Mouse (Mus musculus): ENCODE measurements at regions not wholly inside any gene's neighbourhood (a gene's known extent, or its start where the extent isn't known, plus 50 kb on each side); places are given as distances from the start of the nearest gene placed in this dataset.
"Not testable (repeated sequence)": the region's sequence is repeated elsewhere in the genome, so short reads cannot be mapped to it uniquely, and the experiment has no call there.

DNA sequence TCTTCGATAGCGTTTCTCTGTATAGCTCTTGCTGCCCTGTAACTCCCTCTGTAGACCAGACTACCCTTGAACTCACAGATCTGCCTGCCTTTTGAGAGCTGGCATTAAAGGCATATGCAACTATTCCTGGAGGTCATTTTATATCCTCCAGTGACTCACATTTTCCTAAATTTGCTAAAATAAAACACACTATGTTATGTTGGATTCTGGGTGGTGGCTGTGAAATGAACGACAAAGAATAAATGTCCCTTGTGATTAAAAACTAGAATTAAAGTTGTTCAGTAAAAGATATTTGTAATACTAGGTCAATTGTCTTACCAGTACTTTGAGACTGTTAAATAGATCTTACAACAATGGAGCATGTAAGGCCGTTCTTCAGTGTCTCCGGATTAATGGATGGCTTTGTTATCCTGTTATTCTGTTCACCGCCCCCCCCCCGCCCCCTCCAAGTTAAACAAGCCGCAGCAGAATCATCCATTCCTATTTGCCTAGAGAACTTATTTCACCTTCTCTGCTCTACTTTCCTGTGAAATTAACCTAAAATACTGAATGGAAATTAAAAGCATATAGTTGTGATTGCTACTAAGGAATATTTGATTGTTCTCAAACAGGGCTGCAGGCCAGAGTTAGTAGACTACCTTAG is 240.4 kb downstream of the Mef2c start:
- no peak for DNase-seq

DNA sequence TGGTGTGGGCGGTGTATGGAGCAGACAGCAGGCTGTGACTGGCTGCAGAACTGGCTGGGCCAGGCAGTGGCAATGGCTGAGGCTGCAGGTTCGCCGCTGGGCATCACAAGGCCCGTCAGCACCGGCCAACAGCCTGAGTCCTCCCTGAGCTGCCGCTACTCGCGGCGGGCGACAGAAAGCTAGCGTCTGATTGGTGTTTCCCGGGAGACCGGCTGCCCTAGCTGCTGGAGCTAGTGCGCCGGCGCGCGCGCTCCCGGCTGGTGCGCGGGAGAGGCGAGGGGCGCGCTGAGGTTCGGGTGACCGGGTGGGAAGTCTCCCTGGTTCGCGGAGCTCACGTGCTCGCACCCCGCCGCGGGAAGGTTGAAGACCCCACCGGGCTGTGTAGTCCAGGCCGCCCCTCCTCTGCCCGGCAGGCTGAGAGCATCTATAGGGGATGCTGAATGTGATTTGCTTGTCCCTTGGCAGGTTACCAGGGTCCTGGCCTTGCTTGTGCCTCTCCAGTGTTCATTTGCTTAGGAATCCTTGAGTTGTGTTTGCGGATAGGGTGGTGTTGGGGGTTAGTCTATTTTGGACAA is 241.2 kb downstream of the Mef2c start:
- no peak for DNase-seq

GRCm38 (mm10) chr13:83745961-83746360 is 242.1 kb downstream of the Mef2c start:
- no peak for DNase-seq

DNA sequence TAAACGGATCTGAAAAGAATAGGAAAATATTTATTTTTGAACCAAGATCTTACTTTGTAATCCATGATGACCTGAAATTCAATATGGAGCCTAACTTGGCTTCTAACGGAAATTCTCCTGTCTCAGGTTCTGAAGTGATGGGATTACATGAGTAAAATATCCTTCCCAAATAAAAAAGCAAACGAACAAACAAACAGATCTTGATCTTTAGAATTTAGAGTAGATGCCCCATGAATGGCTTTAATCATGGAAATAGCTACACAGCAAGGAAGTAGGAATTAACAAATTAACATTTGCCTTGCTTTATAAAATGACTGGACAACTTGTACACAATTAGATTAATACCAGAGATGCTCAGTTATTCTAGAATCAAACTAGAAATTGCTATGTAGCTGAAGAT is 243.8 kb downstream of the Mef2c start:
- DNase-seq, result no peak

DNA sequence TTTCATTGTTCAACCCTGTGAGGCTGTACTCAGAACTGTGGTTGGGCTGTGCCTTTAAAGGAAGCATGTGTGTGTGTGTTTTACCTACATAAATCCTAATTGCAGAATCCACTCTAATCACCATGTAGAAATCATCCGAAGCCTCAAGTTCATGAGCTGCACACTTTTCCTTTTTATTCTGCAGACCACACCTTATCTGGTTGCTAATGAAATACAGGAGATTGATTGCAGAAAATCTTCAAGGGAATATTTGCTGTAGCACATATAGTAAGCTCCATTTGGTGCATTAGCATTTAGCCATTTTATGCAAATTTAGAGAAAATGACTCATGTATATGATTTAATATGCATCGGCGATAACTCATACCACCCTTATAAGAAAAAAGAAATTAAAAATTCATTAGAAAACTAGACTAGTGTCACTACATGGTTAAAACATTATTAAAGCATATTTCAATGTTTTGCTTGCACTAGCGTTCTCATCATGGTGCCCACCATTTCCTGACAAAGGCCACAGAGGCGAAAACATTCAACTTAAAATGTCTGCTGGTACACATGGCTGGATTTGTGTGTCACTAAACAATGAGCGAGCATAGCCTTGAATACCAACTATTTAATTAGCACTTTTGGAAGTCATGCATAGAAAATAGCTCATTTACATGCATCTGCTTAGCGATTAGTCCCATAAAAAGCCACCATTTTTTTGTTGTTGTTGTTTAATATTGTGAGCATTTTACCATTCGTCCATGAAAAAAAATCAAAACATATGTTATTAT is 245.7 kb downstream of the Mef2c start:
- no peak for DNase-seq

- DNase-seq, result no peak
Observed at GRCm38 (mm10) chr13:83750437-83750836, 246.6 kb downstream of the Mef2c start.

GRCm38 (mm10) chr13:83760387-83761170 is 256.7 kb downstream of the Mef2c start:
- no peak for DNase-seq

- no peak for DNase-seq
Observed at GRCm38 (mm10) chr13:83762484-83762883, 258.6 kb downstream of the Mef2c start.

- DNase-seq, result not testable (repeated sequence)
Observed at GRCm38 (mm10) chr13:83763288-83763687, 259.5 kb downstream of the Mef2c start.

GRCm38 (mm10) chr13:83785643-83786042 is 281.8 kb downstream of the Mef2c start:
- DNase-seq, result no peak

DNA sequence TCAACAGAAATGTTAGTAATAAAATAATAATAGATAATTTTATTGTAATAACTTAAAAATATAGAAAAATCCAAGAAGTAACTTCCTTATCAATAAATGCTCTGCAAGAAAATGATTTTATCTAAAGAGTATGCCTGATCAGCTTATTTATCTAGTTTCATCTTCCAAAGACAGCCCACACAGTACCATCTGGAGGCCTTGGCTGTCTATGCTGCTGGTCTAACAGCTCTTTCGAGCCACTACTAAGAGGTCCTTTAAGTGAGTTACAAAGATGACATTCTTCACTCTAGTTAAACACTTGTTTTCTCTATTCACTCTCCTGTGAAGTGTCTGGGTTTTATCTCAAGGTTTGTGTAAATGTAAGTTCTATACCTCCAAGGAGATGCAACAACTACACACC is 305.7 kb downstream of the Mef2c start:
- no peak for DNase-seq

DNA sequence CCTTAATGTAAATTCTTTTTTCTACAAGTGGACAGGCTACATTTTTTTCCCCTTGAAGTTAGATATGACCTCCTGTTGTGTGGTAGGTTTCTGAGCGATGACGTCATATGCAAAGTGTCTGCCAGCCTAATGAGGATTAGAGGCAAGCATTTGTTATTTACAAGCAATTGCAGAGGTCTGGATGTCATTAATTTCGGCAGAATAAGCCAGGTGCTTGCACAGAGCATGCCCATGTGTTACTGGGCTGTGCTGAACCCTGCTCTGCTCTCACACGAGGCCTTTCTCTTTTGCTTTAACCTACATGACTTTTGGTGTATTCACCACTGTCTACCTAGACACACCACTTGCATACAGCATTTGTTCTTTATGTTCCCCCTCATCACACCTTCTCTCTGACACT is 316.5 kb downstream of the Mef2c start:
- DNase-seq, result no peak

- no peak for DNase-seq
Observed at GRCm38 (mm10) chr13:83820721-83821120, 316.9 kb downstream of the Mef2c start.

GRCm38 (mm10) chr13:83824926-83825325 is 321.1 kb downstream of the Mef2c start:
- DNase-seq, result no peak

- DNase-seq, result no peak
Observed at GRCm38 (mm10) chr13:83826841-83827463, 323.1 kb downstream of the Mef2c start.

GRCm38 (mm10) chr13:83865932-83866685 is 356.0 kb upstream of the Tmem161b start:
- DNase-seq, result no peak

DNA sequence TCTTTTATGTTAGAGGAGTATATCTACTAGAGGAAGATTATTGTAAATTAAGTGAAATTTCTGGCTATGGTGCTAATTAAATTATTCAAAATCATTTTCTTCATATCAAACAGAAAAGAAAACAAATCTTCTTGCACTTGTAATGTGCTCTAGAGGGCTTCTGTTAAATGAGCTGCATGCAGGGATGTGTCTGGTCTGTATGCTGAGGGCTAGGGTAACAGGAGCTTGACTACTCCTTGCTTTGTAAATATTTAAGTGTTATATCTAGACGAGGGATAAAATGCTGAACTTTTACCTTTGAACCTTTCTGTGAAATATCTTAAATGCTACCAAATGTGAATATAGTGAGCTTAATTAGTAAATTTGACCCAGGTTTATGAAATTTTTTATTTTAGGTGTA is 354.9 kb upstream of the Tmem161b start:
- no peak for DNase-seq

- no peak for DNase-seq
Observed at GRCm38 (mm10) chr13:83867831-83868473, 354.1 kb upstream of the Tmem161b start.

DNA sequence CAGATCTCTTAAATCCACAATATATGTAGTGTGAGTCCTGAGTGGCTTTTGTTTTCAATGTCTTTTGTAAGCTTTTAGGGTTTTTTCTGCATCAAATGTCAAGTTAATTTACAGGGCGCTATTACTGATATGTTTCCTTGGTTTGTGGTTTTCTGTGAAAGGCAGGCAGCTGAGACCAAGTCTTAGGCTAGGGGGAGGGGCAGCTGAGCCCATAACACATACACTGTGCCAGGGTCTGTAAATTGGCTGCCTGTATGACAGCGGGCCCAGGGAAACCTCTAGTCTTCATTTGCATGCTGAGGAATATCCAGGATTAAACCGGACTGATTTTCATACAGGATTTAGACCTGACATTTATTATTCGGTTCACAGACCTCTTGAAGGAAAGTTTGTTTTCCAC is 353.2 kb upstream of the Tmem161b start:
- DNase-seq, result no peak

DNA sequence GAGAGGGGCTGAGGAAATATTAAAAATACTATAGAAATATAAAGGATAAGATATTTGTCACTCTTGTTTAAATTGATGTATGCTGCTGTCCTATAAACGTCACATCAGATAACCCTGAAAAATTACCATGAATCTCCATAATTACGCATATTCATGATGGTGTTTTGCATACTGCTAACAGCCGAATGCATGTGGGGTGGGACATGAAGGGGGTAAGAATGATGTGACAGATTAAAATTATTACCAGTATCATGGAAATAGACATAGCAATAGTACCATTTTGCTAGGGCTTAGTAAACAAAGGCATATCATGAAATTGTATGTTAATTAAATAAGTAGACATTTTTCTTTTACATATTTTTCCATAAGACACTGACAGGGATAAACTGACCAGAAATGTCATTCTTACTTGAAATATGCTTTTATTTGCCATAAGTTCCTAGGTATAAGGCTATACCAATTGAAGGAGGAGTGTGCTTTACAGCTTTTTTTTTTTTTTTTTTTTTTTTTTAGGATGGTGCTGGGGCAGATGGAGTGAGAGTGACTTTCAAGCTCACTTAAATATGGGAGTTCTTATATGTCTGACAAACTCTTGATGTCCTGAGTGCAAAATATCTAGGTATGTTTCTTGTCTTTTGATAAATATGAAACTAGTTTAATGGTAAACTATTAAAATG is 349.8 kb upstream of the Tmem161b start:
- DNase-seq, result no peak

Measured in gastrocnemius, postnatal 10 days (tissue).